Mouse (Mus musculus) adrenal gland, adult (tissue): ENCODE data around the gene Galnt12.
A peak's percentile ranks its signal among the peaks of the same experiment; 100 is the strongest.

ENCODE experiments used
- DNase-seq, 2 experiments: peaks; one replicate each; pipeline ENCODE4 v3.0.0; 2022 to 2023; ENCODE audit warnings: low spot score in 1 of 2; ENCODE audit not compliant: inconsistent age in 2 of 2

Gene Galnt12

GRCm38 (mm10) chr4:47093161-47093560 is 1.5 kb downstream of the Galnt12 start:
- DNase-seq = no peak

GRCm38 (mm10) chr4:47093647-47094046 is 1.9 kb downstream of the Galnt12 start:
- DNase-seq = no peak

- DNase-seq = no peak
Measured at GRCm38 (mm10) chr4:47103561-47103960, 11.9 kb downstream of the Galnt12 start.

GRCm38 (mm10) chr4:47111885-47112284 is 20.2 kb downstream of the Galnt12 start:
- no peak for DNase-seq

GRCm38 (mm10) chr4:47112560-47112959 is 20.9 kb downstream of the Galnt12 start:
- no peak for DNase-seq

- DNase-seq = peak; percentile 35 to 79
Measured at GRCm38 (mm10) chr4:47122051-47122706, 30.5 kb downstream of the Galnt12 start.

- no peak for DNase-seq
Measured at GRCm38 (mm10) chr4:47124140-47124711, 32.5 kb downstream of the Galnt12 start.

GRCm38 (mm10) chr4:47128515-47128914 is 36.8 kb downstream of the Galnt12 start:
- peak; percentile 23 to 55 for DNase-seq

GRCm38 (mm10) chr4:47129572-47129971 is 37.9 kb downstream of the Galnt12 start:
- no peak for DNase-seq

GRCm38 (mm10) chr4:47130111-47131050 is 38.7 kb downstream of the Galnt12 start:
- no peak for DNase-seq

- no peak for DNase-seq
Measured at GRCm38 (mm10) chr4:47131931-47132330, 40.2 kb downstream of the Galnt12 start.

- no peak for DNase-seq
Measured at GRCm38 (mm10) chr4:47132413-47132812, 40.7 kb downstream of the Galnt12 start.

- DNase-seq = peak; percentile 46 to 65
Measured at GRCm38 (mm10) chr4:47136699-47137101, 45.0 kb downstream of the Galnt12 start.

GRCm38 (mm10) chr4:47137479-47137878 is 45.8 kb downstream of the Galnt12 start:
- peak; percentile 60 to 62 for DNase-seq

- DNase-seq = no peak
Measured at GRCm38 (mm10) chr4:47138411-47138810, 46.7 kb downstream of the Galnt12 start.

GRCm38 (mm10) chr4:47138967-47139777 is 47.5 kb downstream of the Galnt12 start:
- peak; percentile 56 to 76 for DNase-seq

GRCm38 (mm10) chr4:47140301-47140700 is 48.6 kb downstream of the Galnt12 start:
- no peak for DNase-seq

- no peak for DNase-seq
Measured at GRCm38 (mm10) chr4:47141444-47142154, 49.9 kb downstream of the Galnt12 start.

GRCm38 (mm10) chr4:47143849-47144248 is 52.1 kb downstream of the Galnt12 start:
- DNase-seq = no peak

- no peak for DNase-seq
Measured at GRCm38 (mm10) chr4:47145341-47145740, 53.6 kb downstream of the Galnt12 start.
